Comparison of ENCODE assay signal across 23 mouse cellular contexts in the genomic region with DNA sequence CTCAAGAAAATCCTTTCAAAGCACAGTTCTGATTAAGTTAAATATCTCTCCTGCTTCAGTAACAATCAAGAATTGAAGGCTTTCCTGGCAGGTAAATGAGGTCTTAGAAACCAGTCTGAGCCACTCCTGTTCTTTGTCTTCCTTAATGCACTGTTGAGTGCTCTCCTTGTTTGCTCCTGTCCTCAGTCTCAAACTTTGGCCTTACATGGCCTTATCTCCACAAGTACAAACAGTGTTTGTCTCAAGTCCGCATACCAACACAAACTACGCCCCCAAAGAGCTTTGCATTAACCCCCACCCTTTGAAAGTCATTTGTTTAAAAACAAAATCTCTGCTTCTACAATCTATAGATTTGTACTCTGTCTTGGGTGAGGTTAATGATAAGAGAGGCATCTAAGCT. TPM values are rescaled to one million over a fixed set of nuclear protein-coding genes. Genes with fewer than 3 reads are reported as not detected.
"Had no signal": no experiment of that assay in that cellular context is flagged by ENCODE, and none has a peak within 500 bp of the region (broad histone marks: within the 10 kb centered on the region; RNA-seq: fewer than 3 reads in every experiment).

No protein-coding gene starts in this region.

- H3K27ac ChIP-seq: limb, embryonic 10.5 days; limb, embryonic 13.5 days; liver, embryonic 12.5 days; liver, embryonic 15.5 days; macrophage; midbrain, embryonic 12.5 days; midbrain, embryonic 15.5 days; neural tube, embryonic 13.5 days had no signal

- H3K4me2 ChIP-seq: limb, embryonic 13.5 days; liver, embryonic 12.5 days; liver, embryonic 15.5 days; midbrain, embryonic 12.5 days; midbrain, embryonic 15.5 days; neural tube, embryonic 13.5 days had no signal

- ATAC-seq: liver, embryonic 12.5 days; midbrain, embryonic 15.5 days had no signal

- H3K27me3 ChIP-seq: limb, embryonic 13.5 days; liver, embryonic 12.5 days; liver, embryonic 15.5 days; midbrain, embryonic 12.5 days; midbrain, embryonic 15.5 days; neural tube, embryonic 13.5 days had no signal

- H3K4me1 ChIP-seq: limb, embryonic 10.5 days; limb, embryonic 13.5 days; liver, embryonic 12.5 days; liver, embryonic 15.5 days; midbrain, embryonic 12.5 days; midbrain, embryonic 15.5 days; neural tube, embryonic 13.5 days had no signal

- H3K9me3 ChIP-seq: limb, embryonic 10.5 days; limb, embryonic 13.5 days; liver, embryonic 12.5 days; liver, embryonic 15.5 days; midbrain, embryonic 12.5 days; midbrain, embryonic 15.5 days; neural tube, embryonic 13.5 days had no signal

- H3K36me3 ChIP-seq: limb, embryonic 10.5 days; limb, embryonic 13.5 days; liver, embryonic 12.5 days; liver, embryonic 15.5 days; midbrain, embryonic 12.5 days; midbrain, embryonic 15.5 days; neural tube, embryonic 13.5 days had no signal

- H3K4me3 ChIP-seq: limb, embryonic 10.5 days; limb, embryonic 13.5 days; liver, embryonic 12.5 days; liver, embryonic 15.5 days; midbrain, embryonic 12.5 days; midbrain, embryonic 15.5 days; neural tube, embryonic 13.5 days had no signal

- H3K9ac ChIP-seq: limb, embryonic 13.5 days; liver, embryonic 12.5 days; liver, embryonic 15.5 days; midbrain, embryonic 12.5 days; midbrain, embryonic 15.5 days; neural tube, embryonic 13.5 days had no signal

- DNase-seq: kidney, adult 18-20 months; kidney, postnatal 4 days; layer of hippocampus, adult 9-11 months; liver; lung, adult 18-20 months; thymus, postnatal 25 days had no signal

RNA-seq across cellular contexts. Expression of a gene that starts 20.0 kb away (rescaled TPM):
- total RNA-seq: layer of hippocampus, adult 18-20 months; layer of hippocampus, postnatal 25 days; left cerebral cortex, adult 18-20 months; left cerebral cortex, postnatal 25 days; megakaryocyte, adult 5-6 weeks; neutrophil, adult 5-6 weeks had no signal
- polyA plus RNA-seq: kidney, embryonic 16.5 days; limb, embryonic 10.5 days; limb, embryonic 13.5 days; liver, embryonic 12.5 days; liver, embryonic 15.5 days; lung, embryonic 16.5 days; macrophage; midbrain, embryonic 12.5 days; midbrain, embryonic 15.5 days; neural tube, embryonic 13.5 days; thymus, postnatal 0 days had no signal
